Mouse (Mus musculus) monocyte, adult 5-6 weeks (primary cell): ENCODE results near the gene Nup35. TPM values are rescaled to one million over a fixed set of nuclear protein-coding genes. Genes with fewer than 3 reads are reported as not detected.

Experiments used
- ATAC-seq: fragments of 153-309, 156-312 bp; replicated peaks from 2 replicates; pipeline ENCODE4 v1.8.0; 2017; ENCODE audit warnings: mild to moderate bottlenecking; ENCODE audit not compliant: low TSS enrichment, insufficient number of reproducible peaks, severe bottlenecking, poor library complexity, low FRiP score
- total RNA-seq: library from RNA; stranded (forward); fragments of 200-1000, 200-491, 200-594 nt; gene quantifications from 3 replicates; pipeline ENCODE4 v1.2.3, GENCODE M21; 2017

Nup35 gene
- 17.7 to 27.2 TPM (median 21.5 TPM) in 3 replicates for total RNA-seq

DNA sequence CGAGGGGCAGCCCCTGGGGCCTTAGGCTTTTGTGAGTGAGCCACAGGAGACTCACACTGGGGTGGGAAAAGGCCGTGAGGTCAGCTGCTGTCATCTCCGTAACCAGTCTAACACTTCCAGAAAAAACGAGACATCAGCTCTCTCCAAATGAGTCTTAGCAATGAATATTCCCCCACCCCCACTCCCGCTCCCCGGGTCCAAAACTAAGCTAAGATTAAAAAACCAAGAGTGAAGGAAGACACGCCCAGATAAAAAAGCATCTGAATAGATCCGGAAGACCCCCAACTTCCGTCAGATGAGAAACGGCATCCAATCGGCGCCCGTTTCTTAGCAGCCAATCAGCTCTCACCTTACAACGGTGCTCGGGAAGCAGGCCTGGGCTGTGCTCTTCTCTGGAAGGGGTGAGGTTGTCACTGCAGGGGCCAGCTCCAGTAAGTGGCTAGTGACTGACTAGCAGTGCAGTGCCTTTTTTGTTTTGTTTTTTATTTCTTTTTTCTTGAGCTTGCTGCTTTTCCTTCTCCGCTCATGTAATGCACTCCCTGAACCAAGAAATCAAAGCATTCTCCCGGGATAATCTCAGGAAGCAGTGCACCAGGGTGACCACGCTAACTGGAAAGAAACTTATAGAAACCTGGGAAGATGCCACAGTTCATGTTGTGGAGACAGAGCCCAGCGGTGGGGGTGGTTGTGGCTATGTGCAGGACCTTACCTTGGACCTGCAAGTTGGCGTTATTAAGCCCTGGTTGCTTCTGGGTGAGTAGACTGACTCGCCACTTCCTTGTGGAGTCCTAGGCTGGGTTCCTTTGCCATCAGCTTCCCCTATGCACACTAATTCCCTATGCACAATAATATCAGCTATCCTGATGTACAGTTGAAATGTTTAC is at the start of gene Nup35, which contains the start of gene Dusp19:
Nup35 (plus strand) TSS at position 383 of the 884 bp plus-strand sequence.
Dusp19 (plus strand) TSS at position 192 of the 884 bp plus-strand sequence.
- peak; percentile 86 for ATAC-seq

DNA sequence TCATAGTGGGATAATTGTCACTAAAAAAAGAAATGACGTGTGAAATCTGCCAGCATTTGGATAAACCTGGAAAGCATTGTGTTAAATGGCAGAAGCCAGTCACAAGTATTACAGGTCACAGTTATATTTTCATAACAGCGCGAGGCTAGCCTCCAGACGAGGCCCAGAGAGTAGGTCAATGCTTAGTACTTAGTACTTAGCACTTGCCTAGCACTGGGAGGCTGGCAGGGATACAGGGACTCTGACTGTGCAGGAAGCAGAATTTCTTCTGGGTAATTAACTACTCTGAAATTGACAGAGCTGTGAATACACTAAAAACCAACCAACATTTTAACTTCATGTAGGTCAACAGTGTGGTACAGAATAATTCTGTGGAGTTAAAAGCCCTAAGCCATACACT is 49.6 kb upstream of the Nup35 start:
- no peak for ATAC-seq

DNA sequence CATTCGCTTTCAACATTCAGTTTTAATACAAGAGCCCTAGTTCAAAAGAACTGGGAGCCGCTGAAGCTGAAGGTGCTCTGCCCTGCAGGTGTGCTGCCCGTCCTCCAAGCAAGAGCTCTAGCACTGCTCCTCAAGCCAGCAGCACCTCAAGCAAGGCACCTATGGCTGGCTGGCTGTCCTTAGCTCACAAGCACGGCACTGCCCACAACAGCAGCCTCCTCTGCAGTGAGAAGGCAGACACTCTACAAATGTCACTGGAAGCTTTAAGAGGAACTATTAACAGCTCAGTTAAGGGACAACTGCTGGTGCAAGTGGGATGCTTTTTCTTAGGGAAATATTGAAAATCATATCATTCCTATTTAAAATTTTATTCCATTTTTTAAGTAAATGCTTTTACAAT is 46.4 kb upstream of the Nup35 start:
- no peak for ATAC-seq

DNA sequence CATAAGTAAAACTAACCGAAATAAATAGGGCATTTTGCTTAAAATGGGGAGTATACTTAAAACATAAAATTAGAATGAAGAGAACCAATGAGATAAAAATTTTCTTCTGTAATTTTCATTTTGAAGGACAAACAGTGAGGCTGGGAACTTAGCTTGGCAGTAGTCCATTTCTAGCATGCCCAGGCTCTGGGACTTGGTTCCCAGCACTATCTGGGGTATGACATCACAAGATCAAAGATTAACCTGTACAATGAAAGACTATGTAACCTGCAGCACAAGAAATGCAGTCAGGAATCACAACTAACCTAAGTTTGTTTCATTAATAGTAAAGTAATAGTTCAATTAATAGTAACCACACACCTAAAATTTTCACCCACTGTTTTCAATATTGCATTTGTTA is 39.8 kb upstream of the Nup35 start:
- no peak for ATAC-seq

DNA sequence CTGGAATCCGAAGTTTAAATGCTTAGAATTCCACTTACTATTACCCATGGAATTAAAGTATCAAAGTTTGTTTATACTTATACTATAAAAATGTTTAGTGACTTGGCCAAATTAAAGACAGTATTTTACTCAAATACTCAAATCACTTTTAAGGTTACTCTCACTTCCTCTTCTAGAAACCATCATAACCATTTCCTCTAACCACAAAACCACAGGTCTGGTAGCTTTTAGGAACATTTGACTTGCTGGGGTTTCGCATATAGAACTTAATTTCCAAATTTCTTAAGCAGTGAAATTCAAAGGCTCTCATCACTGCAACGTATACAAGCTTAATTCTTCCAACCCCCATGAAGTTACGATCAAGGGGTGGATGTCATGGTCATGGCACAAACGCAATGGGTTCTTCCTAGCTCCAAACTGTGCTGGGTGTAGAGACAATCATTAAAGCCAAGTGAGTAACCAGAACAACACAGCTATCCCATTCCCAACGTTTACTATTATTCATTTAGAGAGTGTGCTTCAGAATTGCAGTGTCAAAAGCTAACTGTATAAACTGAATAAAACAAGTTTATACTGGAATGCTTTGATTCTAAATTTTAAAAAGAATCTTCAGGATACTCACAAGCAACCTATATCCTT is 37.7 kb upstream of the Nup35 start:
- peak; percentile 57 for ATAC-seq

DNA sequence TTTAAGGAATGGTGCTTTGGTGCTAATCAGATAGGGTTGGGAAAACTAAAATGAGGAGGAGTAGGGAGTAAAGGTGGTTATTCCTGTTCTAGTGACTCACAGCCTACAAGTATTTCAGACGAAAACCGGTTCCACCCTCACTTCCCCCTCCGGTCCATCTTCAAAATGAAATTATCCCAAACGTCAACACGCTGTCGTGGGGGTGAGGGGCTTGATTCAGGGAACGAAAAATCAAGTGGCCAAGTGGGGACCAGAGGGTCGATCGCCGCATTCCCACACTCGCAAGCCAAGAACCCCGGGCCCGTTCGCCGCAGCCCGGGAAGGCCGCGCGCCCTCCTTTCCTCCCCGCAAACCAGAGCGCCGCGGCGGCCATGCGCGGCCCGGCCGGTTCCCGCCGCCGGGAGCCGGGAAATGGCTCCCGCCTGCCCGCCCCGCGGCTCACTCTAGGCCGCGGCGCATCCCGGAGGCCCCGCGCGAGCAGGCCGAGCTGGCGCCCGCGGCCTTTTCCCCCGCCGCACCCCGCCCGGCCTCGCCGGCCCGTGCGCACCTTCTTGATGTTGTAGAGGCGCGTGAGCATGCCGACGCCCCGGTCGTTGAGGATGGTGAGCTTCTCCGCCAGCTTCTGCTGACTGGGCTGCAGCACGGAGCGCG is 36.6 kb upstream of the Nup35 start:
- no peak for ATAC-seq

DNA sequence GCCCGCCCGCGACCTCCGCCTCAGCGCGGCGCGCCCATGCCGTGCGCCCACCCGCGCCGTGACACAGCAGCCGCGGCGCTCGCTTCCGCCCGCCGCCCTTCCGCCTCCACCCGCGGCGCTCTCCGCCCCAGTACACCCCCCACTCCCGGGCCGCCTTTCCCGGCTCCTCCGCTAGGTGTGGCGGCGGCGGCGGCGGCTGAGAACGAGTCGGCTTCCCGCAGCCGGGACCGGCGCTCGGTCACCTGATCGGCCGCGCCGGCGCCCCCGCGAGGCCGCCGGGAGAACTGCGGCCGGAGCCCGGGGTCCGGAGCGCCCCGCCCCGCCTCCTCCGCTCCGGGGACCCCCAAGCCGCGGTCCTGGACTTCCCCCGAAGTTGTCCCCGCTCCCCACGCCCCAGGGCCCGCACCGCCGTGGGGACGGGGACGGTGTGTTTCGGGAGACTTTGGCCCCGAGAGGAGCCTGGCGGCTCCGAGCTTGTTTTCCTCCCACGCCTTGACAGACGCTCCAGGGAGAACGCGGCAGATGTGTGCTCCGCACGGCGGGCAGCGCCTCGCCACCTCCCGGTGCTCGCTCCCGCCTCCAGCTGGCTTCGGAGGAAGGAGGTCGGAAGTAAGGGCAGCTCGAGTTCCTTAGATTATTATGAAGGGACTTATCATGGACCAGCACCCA is 35.9 kb upstream of the Nup35 start, which contains the start of gene Nckap1:
Nckap1 (minus strand) TSS at position 338 of the 669 bp plus-strand sequence.
- no peak for ATAC-seq

DNA sequence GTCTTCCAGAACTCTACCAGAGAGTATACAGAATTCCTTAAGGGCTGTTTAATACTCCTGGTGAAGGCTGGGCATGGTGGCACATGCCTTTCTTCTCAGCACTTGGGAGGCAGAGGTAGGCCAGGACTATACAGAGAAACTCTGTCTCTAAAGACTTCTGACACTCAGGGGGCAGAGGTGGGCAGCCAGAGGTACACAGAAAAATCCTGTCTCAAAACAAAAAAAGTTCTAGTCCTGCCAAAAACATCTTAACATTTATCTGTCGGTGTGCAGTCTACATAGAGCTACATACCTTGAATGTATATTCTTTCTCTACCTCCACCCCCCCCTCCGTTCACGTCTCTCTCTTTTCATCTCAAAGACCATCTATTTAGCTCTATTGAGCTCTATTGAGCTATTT is 34.7 kb upstream of the Nup35 start:
- no peak for ATAC-seq

DNA sequence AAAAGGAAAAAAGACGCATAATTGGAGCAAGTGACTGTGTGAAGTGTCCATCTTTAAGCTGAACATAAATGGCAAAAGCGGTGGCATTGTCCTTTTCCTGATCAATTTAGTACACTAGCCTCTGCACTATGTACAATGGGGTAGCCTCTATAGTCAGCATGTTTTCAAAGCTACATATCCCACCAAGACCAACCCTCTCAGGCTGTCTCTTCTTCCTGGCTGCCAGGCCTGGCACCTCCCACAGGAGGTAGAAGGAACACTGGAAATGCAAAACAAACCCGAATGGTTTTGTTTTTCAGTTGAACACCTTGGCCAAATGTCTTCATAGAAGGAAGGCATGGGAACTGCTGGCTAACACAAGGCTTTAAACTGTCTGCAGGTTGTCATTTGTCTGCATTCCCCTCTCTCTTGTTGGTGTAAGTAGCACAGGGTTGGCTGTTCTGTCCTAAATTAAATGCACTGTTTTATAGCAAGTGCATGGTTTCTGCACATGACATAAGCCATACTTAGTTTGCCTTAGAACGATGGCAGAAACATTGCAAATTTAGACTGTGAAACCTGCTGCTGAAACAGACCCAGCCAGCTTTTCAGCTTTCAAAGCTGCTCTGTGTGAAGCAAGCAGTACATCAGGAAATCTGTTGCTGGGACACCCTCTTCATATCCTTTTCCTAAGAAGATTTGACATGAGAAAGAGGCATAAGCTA is 22.7 kb upstream of the Nup35 start:
- no peak for ATAC-seq

DNA sequence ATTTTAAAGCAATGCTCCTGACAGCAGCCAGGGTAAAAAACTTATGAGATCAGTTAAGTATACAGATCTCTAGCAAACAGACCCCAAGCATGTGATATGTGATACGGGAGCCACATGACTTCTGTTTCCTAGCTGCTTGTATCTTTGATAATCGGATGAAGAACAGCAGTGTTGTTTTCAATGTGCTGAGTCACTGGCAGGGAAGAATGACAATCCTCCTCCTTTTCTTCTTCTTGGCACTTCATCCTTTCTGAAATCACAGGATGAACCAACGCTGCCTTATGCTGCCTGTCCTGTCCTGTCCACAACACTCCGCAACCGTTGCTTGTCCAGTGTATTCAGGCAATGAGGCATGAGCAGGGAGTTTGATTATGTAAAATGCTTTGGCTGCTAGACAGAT is 20.1 kb upstream of the Nup35 start:
- no peak for ATAC-seq

DNA sequence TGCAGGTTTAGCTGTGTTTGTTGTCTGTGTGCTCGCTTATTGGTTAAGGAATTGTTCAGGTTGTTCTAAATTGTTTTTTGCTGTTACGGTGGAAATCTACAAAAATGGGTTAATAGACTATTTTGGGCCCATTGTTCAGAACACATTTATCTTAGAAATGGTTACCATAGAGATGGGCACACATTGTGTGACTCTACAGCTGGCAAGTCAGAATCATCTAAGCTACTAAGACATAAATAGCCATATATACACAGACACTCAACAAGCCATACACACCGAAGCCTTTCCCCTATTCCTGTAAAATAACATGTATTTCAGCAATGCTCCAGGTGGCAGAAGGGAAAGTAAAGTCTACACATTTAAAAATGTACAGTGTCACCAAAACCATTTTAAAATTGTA is 17.2 kb upstream of the Nup35 start:
- ATAC-seq, result no peak

DNA sequence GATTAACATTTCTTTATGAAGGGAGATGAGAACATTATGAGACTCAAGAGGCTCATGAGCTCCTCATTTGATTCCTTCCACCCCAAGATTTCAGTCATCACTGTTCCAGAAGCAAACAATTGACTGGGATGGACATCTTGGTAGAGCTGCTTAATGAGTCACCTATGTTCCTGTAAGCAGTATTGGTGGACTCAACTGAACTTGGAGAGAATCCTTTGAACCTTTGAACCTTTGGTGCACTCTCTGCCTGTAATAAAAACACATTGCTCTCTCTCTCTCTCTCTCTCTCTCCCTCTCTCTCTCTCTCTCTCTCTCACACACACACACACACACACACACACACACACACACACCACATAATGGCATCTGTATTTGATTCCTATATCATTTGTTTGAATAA is 16.4 kb upstream of the Nup35 start:
- no peak for ATAC-seq

DNA sequence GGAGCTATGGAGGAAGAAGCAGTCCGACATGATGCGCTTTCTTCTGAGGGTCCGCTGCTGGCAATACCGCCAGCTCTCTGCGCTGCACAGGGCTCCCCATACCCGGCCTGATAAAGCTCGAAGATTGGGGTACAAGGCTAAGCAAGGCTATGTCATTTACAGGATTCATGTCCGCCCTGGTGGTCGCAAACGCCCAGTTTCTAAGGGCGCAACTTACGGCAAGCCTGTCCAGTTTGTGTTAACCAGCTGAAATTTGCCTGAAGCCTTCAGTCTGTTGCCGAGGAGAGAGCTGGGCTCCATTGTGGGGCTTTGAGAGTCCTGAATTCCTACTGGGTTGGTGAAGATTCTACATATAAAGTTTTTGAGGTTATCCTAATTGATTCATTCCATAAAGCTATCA is 14.3 kb upstream of the Nup35 start:
- no peak for ATAC-seq

DNA sequence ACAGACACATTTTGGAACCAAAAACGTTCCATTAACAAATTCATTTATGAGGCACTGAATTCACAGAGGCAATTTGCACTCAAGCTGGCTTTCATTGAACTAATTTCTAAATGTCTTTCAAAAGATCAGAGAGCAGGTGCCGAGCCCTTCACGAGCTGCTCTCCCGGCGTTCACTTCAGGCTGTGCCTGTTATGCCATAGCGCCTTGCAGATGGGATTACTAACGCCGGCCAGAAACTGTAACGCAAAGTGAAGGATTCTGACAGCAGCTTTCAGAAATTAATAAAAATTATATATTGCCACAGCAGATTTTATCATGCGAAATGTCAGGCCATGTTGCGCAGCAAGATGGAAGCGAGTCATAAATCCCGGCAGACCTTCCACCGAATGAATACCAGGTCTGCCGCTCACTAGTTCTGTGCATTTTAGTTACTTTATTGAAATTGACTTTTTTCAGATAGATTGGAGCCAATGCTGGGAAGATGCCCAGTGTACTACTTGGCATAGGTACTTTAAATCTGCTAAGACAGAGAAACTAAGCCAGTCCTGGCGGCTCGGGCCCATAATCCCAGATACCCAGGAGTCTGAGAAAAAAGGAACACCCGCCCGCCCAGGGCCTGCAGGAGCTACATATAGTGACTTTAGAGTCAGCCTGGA is 13.1 kb upstream of the Nup35 start:
- ATAC-seq, result no peak

DNA sequence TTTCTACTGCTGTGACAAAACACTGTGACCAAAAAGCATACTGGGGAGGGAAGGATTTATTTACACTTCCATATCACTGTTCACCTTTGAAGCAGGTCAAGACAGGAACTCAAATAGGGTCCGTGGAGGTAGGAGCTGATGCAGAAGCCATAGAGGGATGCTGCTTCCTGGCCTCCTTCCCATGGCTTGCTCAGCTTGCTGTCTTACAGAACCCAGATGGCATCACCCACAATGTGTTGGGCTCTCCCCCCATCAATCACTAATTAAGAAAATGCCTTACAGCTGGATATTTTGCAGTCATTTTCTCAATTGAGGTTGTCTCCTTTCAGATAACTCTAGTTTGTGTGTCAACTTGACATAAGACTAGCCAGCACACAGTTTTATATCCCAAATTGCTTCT is 4.8 kb upstream of the Nup35 start:
- no peak for ATAC-seq

DNA sequence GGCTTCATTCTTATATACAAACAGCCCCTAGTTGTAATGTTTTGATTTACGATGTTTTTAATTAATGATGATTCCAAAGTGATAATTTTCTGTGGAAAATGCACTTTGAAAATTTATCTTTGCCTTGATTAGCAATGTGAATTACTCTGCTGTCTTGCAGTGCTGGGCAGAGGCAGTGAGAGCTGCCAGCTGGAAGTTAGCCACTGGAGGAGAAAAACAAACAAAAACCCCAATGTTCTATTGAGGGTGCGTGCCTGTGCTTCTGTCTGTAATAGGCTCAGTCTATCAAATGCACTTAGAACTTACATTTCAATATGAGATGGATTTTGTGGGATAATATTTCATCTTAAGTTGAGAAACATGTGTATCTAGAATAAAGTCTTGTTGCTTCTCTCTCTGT is 4.2 kb upstream of the Nup35 start:
- no peak for ATAC-seq

DNA sequence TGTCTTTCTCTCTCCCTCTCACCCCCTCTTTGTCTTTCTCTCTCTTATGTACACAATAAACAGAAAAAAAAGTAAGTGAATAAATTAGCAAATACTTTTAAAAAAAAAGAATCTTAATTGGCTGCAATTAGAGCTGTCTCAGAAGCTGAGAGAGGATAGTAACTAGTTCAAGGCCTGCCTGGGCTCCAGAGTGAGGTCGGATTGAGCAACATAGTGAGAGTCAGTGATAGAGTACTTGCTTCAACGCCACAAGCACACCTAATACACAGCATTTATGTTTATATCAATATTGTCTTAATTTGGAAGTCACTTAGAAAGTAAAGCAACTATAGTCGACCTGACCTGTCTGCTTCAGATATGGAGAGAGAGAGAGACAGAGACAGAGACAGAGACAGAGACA is 2.0 kb downstream of the Nup35 start:
- ATAC-seq, result no peak

DNA sequence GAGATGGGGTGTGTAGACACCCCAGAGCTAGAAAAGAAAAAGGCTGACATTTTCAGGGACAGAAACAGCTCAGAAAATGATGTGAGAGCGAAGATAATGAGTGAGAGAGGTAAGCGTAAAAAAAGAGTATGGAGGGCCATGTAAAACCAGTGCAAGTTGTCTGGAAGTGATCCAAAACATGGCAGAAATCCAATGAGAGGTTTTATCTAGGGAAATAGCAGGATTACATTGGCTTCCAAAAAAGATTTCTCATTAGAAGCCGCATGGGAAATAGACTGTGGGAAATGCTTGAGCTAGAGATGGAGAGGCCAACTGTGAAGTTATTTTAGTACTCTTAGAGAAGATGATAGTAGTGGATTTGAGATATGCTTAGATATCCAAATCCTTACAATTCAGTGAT is 4.9 kb downstream of the Nup35 start:
- no peak for ATAC-seq
